Mouse (Mus musculus) liver, postnatal 0 days (tissue): ENCODE measurements around the gene Gm14147.
"Not testable (repeated sequence)": the region's sequence is repeated elsewhere in the genome, so short reads cannot be mapped to it uniquely, and the experiment has no call there.

Experiments
- CTCF ChIP-seq: sonication (generic); IDR thresholded peaks from 2 replicates; pipeline ENCODE4 v1.5.1; 2016; ENCODE audit warnings: antibody characterized with exemption, low read depth
- EP300 ChIP-seq: IDR thresholded peaks from 2 replicates; pipeline ENCODE4 v1.6.1; 2016; ENCODE audit warnings: antibody characterized with exemption, low read depth, mild to moderate bottlenecking

DNA sequence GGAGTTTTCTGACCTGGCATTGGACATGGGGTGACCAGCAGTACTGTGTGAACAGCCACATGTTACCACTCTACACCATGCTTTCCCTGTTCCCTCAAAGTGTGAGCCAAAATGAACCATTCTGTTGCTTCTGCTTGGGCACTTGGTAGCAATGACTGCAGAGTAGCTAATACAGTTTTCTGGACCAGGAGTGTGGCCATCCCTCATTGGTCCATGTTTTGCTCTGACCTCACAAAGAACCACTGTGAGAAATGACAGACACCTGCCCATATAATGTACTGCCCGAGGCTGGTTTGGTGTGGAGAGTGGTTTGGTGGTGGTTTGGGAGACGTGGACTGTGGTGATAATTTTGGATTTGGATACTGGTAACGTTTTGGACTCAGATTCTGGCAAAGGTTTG, at the start of gene Gm14147:
- not testable (repeated sequence) for TF ChIP-seq EP300, CTCF
